Mouse (Mus musculus): Measurements from ENCODE around the gene Ifng.

DNA sequence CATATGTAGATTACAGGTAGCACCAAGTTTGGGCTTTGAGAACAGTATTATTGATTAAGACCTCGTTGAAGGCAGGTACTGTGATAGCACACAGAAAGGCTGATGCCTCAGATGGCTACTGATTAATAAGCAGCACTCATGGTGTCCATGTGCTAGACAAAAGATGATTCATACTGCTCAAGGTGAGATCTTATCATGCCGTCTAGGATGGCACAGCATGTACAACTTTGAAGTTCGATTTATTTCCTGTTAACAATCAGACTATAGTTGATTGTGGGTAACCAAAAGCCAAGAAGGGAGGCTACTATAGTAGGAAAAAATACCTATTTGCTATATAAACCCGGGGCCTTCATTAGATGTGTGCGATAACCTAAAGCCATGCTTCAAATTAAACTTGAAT lies 28.1 kb upstream of the Ifng start:
- TF ChIP-seq CTCF (IDR thresholded peaks at IDR 0.05; ENCODE audit: extremely low read depth, insufficient read length, insufficient replicate concordance, low read depth, low read length): no peak
- TF ChIP-seq POLR2A (IDR thresholded peaks at IDR 0.05; ENCODE audit: low read depth, low read length): no peak

Data from small intestine, adult 2 months (tissue).